Mouse (Mus musculus) olfactory bulb, adult 2 months (tissue): Measurements from ENCODE around the gene Trp53rkb.

Experiments
- CTCF ChIP-seq: fragments of 200-500 bp; IDR thresholded peaks from 2 replicates; pipeline ENCODE4 v1.5.1; 2012; ENCODE audit warnings: low read depth, mild to moderate bottlenecking, low read length, moderate library complexity; ENCODE audit not compliant: insufficient read depth
- POLR2A ChIP-seq: fragments of 200-500 bp; IDR thresholded peaks from 2 replicates; pipeline ENCODE4 v1.6.1; 2012; ENCODE audit warnings: mild to moderate bottlenecking, low read depth, low read length, moderate library complexity; ENCODE audit not compliant: insufficient read depth

- no peak for TF ChIP-seq CTCF
- TF ChIP-seq POLR2A = no peak
Observed at GRCm38 (mm10) chr2:166834091-166834490, 41.8 kb downstream of the Trp53rkb start.
